Mouse (Mus musculus) heart, postnatal 36 days (tissue): ENCODE data around the gene Fbxo39. TPM values are rescaled to one million over a fixed set of nuclear protein-coding genes. Genes with fewer than 3 reads are reported as not detected.
A peak's percentile ranks its signal among the peaks of the same experiment; 100 is the strongest.

Source experiments
- DNase-seq, 2 experiments: peaks; one replicate each; pipeline ENCODE4 v3.0.0; 2021 to 2022
- intact Hi-C: fragments of 180-260 bp; cut with DNase I; formaldehyde crosslinking; loops from one replicate; pipeline ENCODE4 v1.15.1; 2025
- total RNA-seq, 2 experiments: library from RNA; stranded (reverse); gene quantifications; 2 replicates each; pipeline ENCODE4 v1.2.3; 2021

Gene Fbxo39
- total RNA-seq, 2 experiments from 2014 or later: not detected

DNA sequence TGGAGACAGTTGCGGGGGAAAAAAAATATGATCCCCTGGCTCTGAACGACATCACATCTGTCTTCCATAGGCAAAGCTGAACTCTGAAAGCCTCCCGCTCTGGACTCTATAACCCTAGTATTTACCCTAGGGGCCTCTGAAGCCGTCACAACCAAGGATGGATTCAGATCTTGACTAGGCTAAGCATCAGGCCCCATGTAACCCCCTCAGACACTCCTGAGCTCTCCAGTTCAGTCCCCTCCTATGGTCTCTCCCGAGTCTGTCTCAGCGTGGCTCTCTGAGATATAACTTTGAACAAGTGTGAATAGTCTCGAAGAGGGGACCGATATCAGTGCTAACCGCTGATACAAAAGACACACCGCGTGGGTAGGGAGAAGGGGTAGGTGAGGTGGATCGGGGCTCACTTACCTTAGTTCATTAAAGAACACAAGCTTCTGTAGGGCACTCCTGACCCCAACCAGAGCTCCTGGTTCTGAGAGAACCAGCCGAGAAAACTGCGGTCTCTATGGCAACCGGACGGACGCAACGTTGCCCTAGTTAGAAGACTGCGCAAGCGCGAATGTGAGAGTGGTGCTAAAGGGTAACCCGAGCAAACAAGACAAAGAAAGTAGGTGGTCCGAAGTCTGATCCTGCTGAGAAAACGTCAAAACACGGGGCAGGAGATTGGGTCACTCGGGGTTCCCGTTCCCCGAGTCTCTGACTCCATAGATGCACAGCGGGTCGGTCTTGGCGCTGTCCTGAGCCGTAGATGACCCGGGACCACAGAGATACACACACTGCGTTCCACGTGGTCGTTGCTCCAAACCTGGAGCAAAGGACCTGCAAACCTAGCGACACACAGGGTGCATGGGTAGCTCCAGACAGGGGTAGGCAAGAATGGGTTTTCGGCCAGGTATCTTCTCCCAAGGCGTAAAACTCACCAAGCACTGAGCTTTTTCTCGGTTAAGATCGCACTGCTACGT is 47.4 kb downstream of the Fbxo39 start:
- peak; percentile 38 to 41 for DNase-seq

DNA sequence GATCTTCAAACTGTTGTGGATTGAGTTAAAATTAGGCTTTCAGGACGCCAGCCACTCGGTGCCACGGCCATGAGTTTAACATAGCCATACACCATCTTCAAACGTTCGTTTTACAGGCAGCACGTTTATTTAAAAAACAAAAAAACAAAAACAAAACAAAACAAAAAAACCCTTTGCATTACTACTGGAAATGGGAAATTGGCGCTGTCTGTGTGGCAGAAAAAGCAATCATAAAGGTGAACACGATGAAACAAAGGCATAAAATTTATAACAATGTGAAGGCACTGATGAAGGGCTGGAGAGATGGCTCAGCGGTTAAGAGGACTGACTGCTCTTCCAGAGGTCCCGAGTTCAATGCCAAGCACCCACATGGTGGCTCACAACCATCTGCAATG is 48.1 kb downstream of the Fbxo39 start, which contains the start of gene Tekt1:
Gene Tekt1, minus strand, starts transcription at position 96 of the 395 bp plus-strand sequence.
- intact Hi-C loops: no loop called here
- no peak for DNase-seq

More for the DNA sequence above, 47.4 kb downstream of the Fbxo39 start:
- intact Hi-C loops: no loop called here

DNA sequence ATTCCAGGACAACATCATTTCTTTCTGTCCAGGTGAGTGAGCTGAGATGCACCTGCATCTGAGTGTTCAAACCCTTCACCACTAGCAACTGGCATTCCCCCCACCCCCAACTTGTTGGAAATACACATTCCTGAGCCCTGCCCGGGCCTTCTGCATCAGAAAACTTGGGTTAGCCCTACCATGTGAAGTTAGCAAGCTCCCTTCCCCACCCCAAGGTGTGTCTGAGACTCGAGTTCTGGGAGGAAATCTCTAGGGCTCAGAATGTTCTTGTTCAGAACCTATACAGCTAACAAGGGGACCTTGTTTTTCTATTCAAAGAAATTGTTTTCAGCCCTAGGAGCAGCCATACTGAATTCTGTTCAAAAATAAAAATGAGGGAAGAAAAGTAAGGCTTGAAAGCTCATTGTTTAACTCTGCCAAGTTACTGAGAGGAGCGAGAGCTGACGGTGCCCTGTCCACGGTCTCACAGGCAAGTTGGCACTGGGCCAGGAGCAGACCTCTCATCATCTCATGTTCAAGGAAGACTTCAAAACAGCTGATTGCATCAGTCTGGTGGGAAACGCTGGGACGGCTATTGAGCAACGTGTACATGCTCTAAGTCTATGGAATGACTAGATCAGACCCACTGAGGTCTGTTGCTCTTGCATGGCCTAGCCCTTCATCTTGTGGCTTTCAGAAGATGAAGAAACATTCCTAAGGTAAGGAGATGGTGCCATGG is 49.4 kb downstream of the Fbxo39 start:
- no peak for DNase-seq
- intact Hi-C loops: no loop called here

DNA sequence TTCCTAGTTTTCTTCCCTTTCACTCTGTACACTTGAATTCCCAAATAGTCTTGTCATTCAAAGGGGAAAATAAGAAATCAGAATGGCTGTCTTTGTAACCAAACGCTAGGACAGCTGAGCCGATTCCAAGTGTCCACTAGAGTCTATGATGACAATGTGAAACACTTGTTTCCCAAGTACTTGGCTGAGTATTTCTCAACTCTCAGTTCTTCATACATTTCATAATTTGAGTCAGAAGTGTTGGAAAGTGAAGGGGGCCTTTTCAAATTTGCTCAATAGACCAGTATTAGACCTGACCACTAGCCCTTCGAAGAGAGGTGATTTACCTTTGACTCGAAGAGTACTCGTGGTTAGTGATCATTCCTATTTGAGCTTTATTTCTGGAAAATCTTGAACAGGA is 50.3 kb downstream of the Fbxo39 start:
- no peak for DNase-seq
- intact Hi-C loops: no loop called here

DNA sequence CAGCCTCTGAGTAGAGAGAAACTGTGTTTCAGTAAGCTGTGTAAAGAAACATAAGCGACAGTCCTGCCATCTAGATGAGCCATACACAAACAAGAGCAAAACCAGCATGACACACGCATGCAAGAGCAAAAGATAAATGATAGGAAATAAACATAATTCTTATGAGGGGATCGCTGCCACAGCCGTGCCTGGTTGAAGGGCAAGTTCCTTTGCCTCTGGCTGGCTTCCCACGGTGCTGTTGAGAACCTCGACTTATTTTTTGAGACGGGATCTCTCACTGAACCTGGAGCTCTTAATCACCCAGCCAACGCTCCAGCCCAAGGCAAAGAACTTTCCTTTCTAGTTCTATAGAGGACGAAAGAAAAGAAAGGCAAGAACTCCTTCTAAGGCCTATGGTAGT is 51.9 kb downstream of the Fbxo39 start:
- intact Hi-C loops: no loop called here
- no peak for DNase-seq

DNA sequence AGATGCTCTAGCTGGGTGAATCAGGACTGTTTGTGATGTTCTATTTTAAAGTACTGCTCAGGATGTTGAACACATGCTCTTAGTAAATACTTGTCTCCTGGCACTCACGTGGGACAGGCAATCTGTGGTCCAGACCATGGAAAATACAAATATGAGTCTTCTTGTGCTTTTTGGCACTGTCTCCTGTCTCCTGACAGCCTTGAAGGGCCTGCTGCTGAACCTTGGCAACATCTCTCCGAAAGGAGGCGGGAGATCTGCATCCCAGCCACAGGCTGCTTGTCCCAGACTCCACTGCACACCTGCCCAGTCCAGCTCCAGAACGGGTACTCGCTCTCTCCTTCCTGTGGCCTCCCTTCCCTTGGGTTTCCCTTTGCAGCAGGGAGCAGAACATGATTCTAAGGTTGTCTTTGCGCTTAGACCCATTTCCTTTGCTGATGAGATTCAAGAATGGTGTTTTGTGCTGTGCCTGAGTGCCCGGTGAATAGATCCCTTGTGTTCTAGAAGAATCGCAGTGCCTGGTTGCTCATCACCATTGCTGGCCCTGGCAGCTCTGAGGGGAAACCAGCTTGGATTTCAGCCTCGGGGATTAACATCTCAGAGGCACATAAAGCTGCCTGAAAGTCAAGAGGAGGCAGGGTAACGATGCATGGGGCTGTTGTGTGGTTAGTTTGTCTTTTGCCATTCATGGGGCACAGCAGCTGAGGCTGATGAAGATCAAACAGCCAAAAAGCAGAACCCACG is 53.9 kb downstream of the Fbxo39 start:
- intact Hi-C loops: no loop called here
- no peak for DNase-seq

Other genes starting within 250 kb of the Fbxo39 start
- gene Pitpnm3, start 178.7 kb upstream of the Fbxo39 start, total RNA-seq: 1 to 10 TPM; 1.5 to 1.8 TPM
- gene Gm43951, start 107.6 kb upstream of the Fbxo39 start, total RNA-seq: under 1 TPM; 0.31 to 0.33 TPM
- gene 4933427D14Rik, start 107.0 kb upstream of the Fbxo39 start, total RNA-seq: 1 to 10 TPM; 3.1 to 4.2 TPM
- gene Txndc17, start 106.9 kb upstream of the Fbxo39 start, total RNA-seq: 10 to 100 TPM; 44.3 to 46.0 TPM
- 10 to 100 TPM; 10.2 to 11.8 TPM for gene Med31, start 98.9 kb upstream of the Fbxo39 start, total RNA-seq
- not detected for gene Slc13a5, start 47.2 kb upstream of the Fbxo39 start, total RNA-seq
- 10 to 100 TPM; 11.2 to 18.1 TPM for gene Xaf1, start 12.8 kb upstream of the Fbxo39 start, total RNA-seq
- not detected for gene Tekt1, start 48.0 kb downstream of the Fbxo39 start, total RNA-seq
- 10 to 100 TPM; 18.2 to 19.5 TPM for gene Smtnl2, start 97.3 kb downstream of the Fbxo39 start, total RNA-seq
- not detected for gene Ggt6, start 121.1 kb downstream of the Fbxo39 start, total RNA-seq
- gene Mybbp1a, start 126.9 kb downstream of the Fbxo39 start, total RNA-seq: 10 to 100 TPM; 45.9 to 46.8 TPM
- gene Spns2, start 175.5 kb downstream of the Fbxo39 start, total RNA-seq: 10 to 100 TPM in 1 of 2 experiments, 1 to 10 TPM in 1; 9.7 to 11.0 TPM
- under 1 TPM in 1 of 2 experiments, not detected in 1; 0.16 TPM for gene Spns3, start 236.1 kb downstream of the Fbxo39 start, total RNA-seq